Mouse (Mus musculus): Measurements from ENCODE around the gene Il1f6. TPM values are rescaled to one million over a fixed set of nuclear protein-coding genes. Genes with fewer than 3 reads are reported as not detected.
A peak's percentile ranks its signal among the peaks of the same experiment; 100 is the strongest.
"Not testable (repeated sequence)": the region's sequence is repeated elsewhere in the genome, so short reads cannot be mapped to it uniquely, and the experiment has no call there.

The Il1f6 gene
- polyA plus RNA-seq (2012; rRNA removed), result not detected in 2 replicates

- H3K4me3 ChIP-seq (replicated peaks; ENCODE audit: insufficient read depth, low read depth, low read length), result no peak within 1 kb of the TSS
- no peak for DNase-seq
- H3K4me1 ChIP-seq (ENCODE audit: control insufficient read depth, insufficient read depth, low read length), result no peaks in the 10 kb centered on the region
- TF ChIP-seq CTCF (IDR thresholded peaks at IDR 0.05; ENCODE audit: borderline replicate concordance, insufficient read depth, low read depth, low read length), result no peak
- no peak for TF ChIP-seq POLR2A (IDR thresholded peaks at IDR 0.05; ENCODE audit: borderline replicate concordance, insufficient read depth, low read length)
- 50% methylated on average over 2 of the region's 2 CpGs for WGBS
- no peak within 1 kb of the TSS for H3K27ac ChIP-seq (ENCODE audit: insufficient read depth, low read length)
- H3K27me3 ChIP-seq (ENCODE audit: control insufficient read depth, insufficient read depth, low read length), result no peaks in the 10 kb centered on the region
Observed at GRCm38 (mm10) chr2:24215118-24215517, at the start of gene Il1f6. Gene Il1f6 (plus strand): TSS chr2:24215418.

GRCm38 (mm10) chr2:24181683-24182331, 33.4 kb upstream of the Il1f6 start:
- not testable (repeated sequence) for H3K4me1 ChIP-seq (ENCODE audit: control insufficient read depth, insufficient read depth, low read length); H3K27ac ChIP-seq (ENCODE audit: insufficient read depth, low read length); H3K4me3 ChIP-seq (replicated peaks; ENCODE audit: insufficient read depth, low read depth, low read length); H3K27me3 ChIP-seq (ENCODE audit: control insufficient read depth, insufficient read depth, low read length)
- WGBS, result 4% methylated on average over 14 of the region's 14 CpGs
- peak; percentile 5 to 13 for DNase-seq
- 0 out of 2 replicates have a peak, but pooled peaks have one; percentile 12 for TF ChIP-seq CTCF (IDR thresholded peaks at IDR 0.05; ENCODE audit: borderline replicate concordance, insufficient read depth, low read depth, low read length)

GRCm38 (mm10) chr2:24182423-24183147, 32.6 kb upstream of the Il1f6 start:
- not testable (repeated sequence) for H3K27me3 ChIP-seq (ENCODE audit: control insufficient read depth, insufficient read depth, low read length); H3K4me3 ChIP-seq (replicated peaks; ENCODE audit: insufficient read depth, low read depth, low read length); H3K27ac ChIP-seq (ENCODE audit: insufficient read depth, low read length); H3K4me1 ChIP-seq (ENCODE audit: control insufficient read depth, insufficient read depth, low read length)
- DNase-seq, result peak in 1 of 2 experiments; percentile 2
- 29% methylated on average over 13 of the region's 13 CpGs for WGBS

DNA sequence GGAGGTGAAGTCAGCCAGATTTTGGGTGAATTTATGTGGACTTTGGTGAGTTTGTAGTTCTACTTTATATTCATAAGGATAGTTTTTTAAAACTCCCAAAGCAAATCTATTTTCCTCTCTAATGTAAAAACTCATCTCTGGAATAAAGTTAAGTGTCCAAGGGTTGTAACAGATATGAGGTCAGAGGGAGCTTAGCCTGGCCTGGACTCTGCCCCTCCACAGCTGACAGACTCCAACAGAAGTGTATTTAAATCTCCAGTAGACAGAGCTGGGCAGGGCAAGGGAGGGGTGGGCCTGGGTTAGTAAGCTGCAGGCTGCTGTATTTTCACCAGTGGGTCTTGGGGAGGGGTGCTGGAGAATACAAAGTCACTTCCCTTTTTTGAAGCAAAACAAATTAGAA, 31.1 kb upstream of the Il1f6 start:
- H3K27ac ChIP-seq (ENCODE audit: insufficient read depth, low read length); H3K4me1 ChIP-seq (ENCODE audit: control insufficient read depth, insufficient read depth, low read length); DNase-seq; H3K4me3 ChIP-seq (replicated peaks; ENCODE audit: insufficient read depth, low read depth, low read length); H3K27me3 ChIP-seq (ENCODE audit: control insufficient read depth, insufficient read depth, low read length): not testable (repeated sequence)

GRCm38 (mm10) chr2:24186176-24186575, 29.0 kb upstream of the Il1f6 start, which contains the start of gene Il1f9:
Gene Il1f9 (plus strand): TSS chr2:24186476.
- H3K27me3 ChIP-seq (ENCODE audit: control insufficient read depth, insufficient read depth, low read length), result no peaks in the 10 kb centered on the region
- no peak for DNase-seq
- H3K4me1 ChIP-seq (ENCODE audit: control insufficient read depth, insufficient read depth, low read length), result no peaks in the 10 kb centered on the region
- 94% methylated on average over 1 of the region's 1 CpGs for WGBS
- no peak within 1 kb of the TSS for H3K27ac ChIP-seq (ENCODE audit: insufficient read depth, low read length)
- H3K4me3 ChIP-seq (replicated peaks; ENCODE audit: insufficient read depth, low read depth, low read length), result no peak within 1 kb of the TSS
- TF ChIP-seq POLR2A (IDR thresholded peaks at IDR 0.05; ENCODE audit: borderline replicate concordance, insufficient read depth, low read length) (no peak), CTCF (IDR thresholded peaks at IDR 0.05; ENCODE audit: borderline replicate concordance, insufficient read depth, low read depth, low read length) (no peak)

- no peak for TF ChIP-seq CTCF (IDR thresholded peaks at IDR 0.05; ENCODE audit: borderline replicate concordance, insufficient read depth, low read depth, low read length)
- Histone ChIP-seq H3K27me3 (ENCODE audit: control insufficient read depth, insufficient read depth, low read length) (no peaks in the 10 kb centered on the region), H3K4me1 (ENCODE audit: control insufficient read depth, insufficient read depth, low read length) (no peaks in the 10 kb centered on the region), H3K4me3 (replicated peaks; ENCODE audit: insufficient read depth, low read depth, low read length) (no peak overlapping the region), H3K27ac (ENCODE audit: insufficient read depth, low read length) (no peak overlapping the region)
- WGBS, result 85% methylated on average over 6 of the region's 6 CpGs
- no peak for DNase-seq
Observed at GRCm38 (mm10) chr2:24187585-24187984, 27.6 kb upstream of the Il1f6 start.

DNA sequence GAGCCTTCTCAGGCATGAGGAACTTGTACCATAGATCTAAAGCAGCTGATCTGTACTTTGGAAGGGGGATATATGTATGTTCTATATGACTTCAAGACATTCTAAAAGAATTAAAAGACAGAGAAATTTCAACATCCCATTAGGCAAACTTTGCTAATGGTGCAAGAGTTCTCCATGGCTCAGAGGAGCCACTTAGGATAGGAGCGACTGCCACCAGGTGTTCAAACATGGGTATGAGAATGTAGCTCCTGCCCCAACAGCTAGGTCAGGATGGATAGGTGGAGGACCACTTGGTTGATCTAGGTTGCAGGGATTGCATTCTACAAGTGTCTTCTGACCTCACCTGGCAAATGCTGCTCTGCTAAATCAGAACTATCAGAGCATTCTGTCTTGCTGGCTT, 27.0 kb upstream of the Il1f6 start:
- Histone ChIP-seq H3K27me3 (ENCODE audit: control insufficient read depth, insufficient read depth, low read length) (no peaks in the 10 kb centered on the region), H3K4me1 (ENCODE audit: control insufficient read depth, insufficient read depth, low read length) (no peaks in the 10 kb centered on the region), H3K27ac (ENCODE audit: insufficient read depth, low read length) (no peak overlapping the region), H3K4me3 (replicated peaks; ENCODE audit: insufficient read depth, low read depth, low read length) (no peak overlapping the region)
- TF ChIP-seq CTCF (IDR thresholded peaks at IDR 0.05; ENCODE audit: borderline replicate concordance, insufficient read depth, low read depth, low read length), result no peak
- TF ChIP-seq POLR2A (IDR thresholded peaks at IDR 0.05; ENCODE audit: borderline replicate concordance, insufficient read depth, low read length), result no peak
- 70% methylated on average over 1 of the region's 1 CpGs for WGBS
- DNase-seq, result no peak

GRCm38 (mm10) chr2:24227191-24227590, 12.0 kb downstream of the Il1f6 start:
- H3K4me3 ChIP-seq (replicated peaks; ENCODE audit: insufficient read depth, low read depth, low read length), result no peak overlapping the region
- H3K27ac ChIP-seq (ENCODE audit: insufficient read depth, low read length), result no peak overlapping the region
- 33% methylated on average over 2 of the region's 2 CpGs for WGBS
- no peaks in the 10 kb centered on the region; the same call in 1 of the 2 replicates for H3K27me3 ChIP-seq (ENCODE audit: control insufficient read depth, insufficient read depth, low read length)
- TF ChIP-seq POLR2A (IDR thresholded peaks at IDR 0.05; ENCODE audit: borderline replicate concordance, insufficient read depth, low read length), result no peak
- TF ChIP-seq CTCF (IDR thresholded peaks at IDR 0.05; ENCODE audit: borderline replicate concordance, insufficient read depth, low read depth, low read length), result no peak
- DNase-seq, result no peak
- no peaks in the 10 kb centered on the region for H3K4me1 ChIP-seq (ENCODE audit: control insufficient read depth, insufficient read depth, low read length)
